Mouse (Mus musculus) CD4-positive, CD25-positive, alpha-beta regulatory T cell (primary cell): ENCODE measurements around the gene Ggct. TPM values are rescaled to one million over a fixed set of nuclear protein-coding genes. Genes with fewer than 3 reads are reported as not detected.

Source experiments
- polyA plus RNA-seq: library from polyadenylated mRNA; unstranded; fragments of 100-300 nt; shearing (Covaris generic); gene quantifications from one replicate; pipeline ENCODE4 v1.2.1, GENCODE M21; 2017

Ggct gene
- 32.1 TPM for polyA plus RNA-seq

GRCm38 (mm10) chr6:54992734-54993260 is at the start of gene Ggct:
Ggct (minus strand) TSS chr6:54992950.

GRCm38 (mm10) chr6:55037799-55038670 is 45.3 kb upstream of the Ggct start, which contains the start of gene Gars:
Gars (plus strand) TSS chr6:55038007.

GRCm38 (mm10) chr6:54972111-54972928 is 20.4 kb downstream of the Ggct start, which contains the start of gene Nod1:
Nod1 (minus strand) TSS chr6:54972612.

Other genes with a start within 250 kb of the Ggct start
- 152 TPM for gene Znrf2, start 176.0 kb downstream of the Ggct start, polyA plus RNA-seq
- 64.8 TPM for gene Nod1, start 20.3 kb downstream of the Ggct start, polyA plus RNA-seq
- gene Gars, start 45.1 kb upstream of the Ggct start, polyA plus RNA-seq = 102 TPM
- 0.11 TPM for gene Crhr2, start 140.1 kb upstream of the Ggct start, polyA plus RNA-seq
- not detected for gene Inmt, start 182.1 kb upstream of the Ggct start, polyA plus RNA-seq
- gene Mindy4, start 210.4 kb upstream of the Ggct start, polyA plus RNA-seq = 0.12 TPM